Mouse (Mus musculus) fibroblast of lung, adult 2 months (primary cell): ENCODE results near the gene Rhox7a.
"Not testable (repeated sequence)": the region's sequence is repeated elsewhere in the genome, so short reads cannot be mapped to it uniquely, and the experiment has no call there.

Source experiments
- DNase-seq: peaks from one replicate; pipeline ENCODE4 v3.0.0-alpha.2; 2011; ENCODE audit warnings: low read depth

The Rhox7a gene

DNA sequence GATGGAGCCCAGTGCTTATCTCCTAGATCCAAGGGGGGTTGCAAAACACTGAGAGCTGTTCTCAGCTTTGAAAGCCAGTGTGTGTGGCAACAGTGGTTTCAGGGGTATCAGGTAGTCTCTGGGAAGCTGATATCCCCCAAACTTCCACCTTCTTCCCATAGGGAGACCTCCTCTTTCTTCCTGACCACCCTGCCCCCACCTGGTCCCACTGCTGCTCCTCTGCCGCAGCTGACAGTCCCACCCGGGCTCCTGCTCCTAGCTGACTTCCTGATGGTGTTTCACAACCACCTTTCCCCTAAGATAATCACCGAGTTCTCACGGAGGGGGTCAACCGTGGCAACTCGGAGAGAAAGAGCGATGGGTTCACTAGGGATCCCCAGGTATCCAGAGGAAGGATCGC is at the start of gene Rhox7a:
Rhox7a (plus strand) TSS at position 301 of the 400 bp plus-strand sequence.
- DNase-seq = not testable (repeated sequence)

DNA sequence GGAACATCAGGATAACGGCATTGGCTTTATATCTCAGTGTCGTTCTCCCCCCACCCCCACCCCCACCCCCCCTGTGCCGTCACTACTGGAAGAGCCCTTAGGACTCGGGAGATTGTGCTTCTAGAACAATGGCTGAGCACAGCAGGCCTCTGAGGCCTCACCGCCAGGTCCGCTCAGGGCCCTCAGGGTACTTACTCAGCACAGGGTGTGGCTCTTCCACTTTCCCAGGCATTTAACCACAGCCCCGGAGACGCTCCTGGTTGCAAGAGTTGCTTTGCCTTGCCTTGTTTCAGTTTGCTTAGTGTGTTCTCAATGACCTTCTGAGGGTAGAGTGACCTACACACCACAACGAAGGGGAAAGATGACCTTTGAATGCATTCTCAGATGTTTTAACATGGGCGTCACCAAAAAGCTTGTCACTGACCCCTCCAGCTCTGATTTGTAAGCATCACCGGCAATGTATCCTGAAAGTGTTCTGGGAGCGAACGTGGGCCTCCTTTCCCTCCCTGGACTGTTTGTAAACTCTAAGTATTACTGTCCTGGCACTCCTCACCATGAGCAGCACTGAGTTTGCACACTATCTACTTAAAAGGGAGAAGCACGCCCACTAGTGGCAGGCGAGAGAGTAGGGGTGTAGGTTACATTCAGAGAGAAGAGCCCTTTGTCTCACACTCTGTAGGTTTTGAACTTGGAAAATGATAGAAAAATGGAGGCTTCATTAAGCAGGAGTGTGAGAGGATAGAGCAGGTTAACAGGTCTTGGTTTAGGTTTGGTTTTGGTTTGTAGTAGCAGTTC is 24.0 kb upstream of the Rhox7a start:
- DNase-seq = no peak

DNA sequence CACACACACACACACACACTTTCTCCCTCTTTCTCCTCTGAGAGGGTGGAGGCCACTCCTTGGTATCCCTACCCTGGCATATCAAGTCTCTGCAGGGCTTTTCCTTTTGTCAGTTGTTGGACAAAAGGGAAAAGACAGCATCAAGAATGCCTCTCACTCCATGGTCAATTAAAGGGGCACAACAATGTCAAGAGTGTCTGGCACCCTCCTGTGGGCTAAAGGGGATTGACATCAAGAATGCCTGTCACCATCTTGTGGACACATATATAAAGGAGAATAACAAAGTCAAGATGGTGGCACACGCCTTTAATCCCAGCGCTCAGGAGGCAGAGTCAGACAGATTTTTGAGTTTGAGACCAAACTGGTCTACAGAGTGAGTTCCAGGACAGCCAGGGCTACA is 22.1 kb upstream of the Rhox7a start:
- no peak for DNase-seq

DNA sequence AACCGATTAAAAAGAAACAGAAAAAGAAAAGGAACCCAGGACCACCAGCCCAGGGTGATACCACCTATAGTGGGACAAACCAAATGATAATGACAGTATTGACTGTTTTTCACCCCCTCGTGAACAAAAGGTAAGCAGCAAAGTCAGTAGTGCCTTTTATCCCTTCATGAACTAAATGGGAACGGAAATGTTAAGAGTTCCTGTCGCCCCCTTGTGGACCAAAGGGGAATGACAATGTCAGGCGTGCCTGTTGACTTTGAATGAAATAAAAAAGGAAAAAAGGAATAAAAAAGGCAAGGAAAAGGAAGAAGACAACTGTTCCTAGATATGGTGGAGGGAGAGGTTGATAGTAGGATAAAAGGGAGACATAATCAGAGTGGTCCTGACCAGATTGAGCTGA is 20.3 kb upstream of the Rhox7a start:
- DNase-seq = no peak

DNA sequence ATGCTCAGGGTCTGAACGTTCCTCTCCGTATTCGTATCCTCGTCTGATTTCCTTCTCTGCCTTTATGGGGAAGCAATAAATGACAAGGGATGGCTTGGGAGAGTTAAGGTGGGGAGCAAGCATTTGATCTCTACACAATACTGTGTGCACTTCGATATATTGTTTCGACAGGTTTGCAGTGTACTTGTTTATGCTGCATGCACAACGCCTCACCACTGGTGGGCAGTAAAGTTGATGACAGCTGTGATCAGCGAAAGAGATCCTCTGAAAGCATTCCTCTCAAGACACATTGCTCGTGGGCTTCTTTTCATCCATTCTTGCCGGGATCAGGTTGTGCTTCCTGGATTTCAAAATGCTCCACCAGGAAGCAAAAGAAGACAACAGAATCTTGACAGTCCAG is 15.8 kb upstream of the Rhox7a start:
- no peak for DNase-seq

DNA sequence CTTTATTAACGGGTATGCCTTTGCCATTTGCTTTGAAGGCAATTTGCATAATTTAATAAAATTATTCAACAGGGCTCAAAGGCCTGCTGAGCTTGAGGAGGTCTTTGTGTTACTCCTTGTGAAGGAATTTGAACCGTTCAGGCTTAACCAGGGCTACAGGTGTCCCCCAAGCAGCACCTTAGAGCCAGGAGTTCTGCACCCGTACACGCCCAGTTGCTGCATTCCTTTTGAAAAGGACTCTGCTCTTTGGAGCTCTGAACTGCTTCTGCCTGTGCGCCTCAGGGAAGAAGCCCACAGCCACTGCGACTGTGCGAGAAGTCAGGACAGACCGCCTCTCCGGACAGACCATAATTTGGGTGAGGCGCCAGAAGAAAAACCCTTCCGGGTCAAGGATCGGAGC is 4.9 kb upstream of the Rhox7a start, which contains the start of gene Rhox6:
Rhox6 (plus strand) TSS at position 301 of the 400 bp plus-strand sequence.
- DNase-seq = not testable (repeated sequence)

DNA sequence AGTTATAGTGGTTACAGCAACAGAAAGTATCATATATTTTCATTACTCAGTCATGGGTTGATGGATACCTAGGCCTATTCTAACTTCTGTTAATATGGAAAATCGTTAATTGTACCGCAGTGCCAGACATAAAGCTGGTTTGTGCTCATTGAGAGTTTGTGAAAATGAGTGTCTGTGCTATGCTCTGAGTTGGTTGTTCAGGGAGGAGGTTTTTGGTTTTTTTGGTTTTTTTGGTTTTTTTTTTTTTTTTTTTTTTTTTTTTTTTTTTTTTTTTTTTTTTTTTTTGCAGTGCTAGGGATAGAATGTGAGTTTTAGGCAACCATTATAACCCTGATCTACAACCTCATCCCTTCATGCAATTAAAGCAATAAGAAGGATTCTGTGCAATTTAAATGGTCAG is 40.2 kb downstream of the Rhox7a start:
- no peak for DNase-seq

DNA sequence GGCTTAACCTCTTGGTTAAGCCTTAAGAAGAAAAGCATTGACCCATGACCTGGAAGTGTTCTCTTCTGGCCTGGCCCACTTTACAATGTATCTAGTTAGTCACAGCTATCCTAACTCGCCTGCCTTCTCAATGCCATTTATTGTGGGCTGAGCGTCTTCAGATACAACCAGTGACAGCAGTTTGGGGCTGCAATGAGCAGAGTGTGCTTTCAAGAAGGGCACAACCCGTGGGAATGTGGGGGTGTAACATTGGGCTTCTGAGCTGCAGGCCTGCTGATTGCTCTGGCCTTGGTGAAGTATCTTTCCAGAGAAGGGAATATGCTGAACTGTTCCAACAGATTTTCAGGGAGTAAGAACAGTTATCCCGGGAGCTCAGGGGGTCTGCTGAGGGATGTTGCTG is 47.4 kb downstream of the Rhox7a start, which contains the start of gene Rhox8:
Rhox8 (minus strand) TSS at position 101 of the 400 bp plus-strand sequence.
- DNase-seq = no peak
